Mouse (Mus musculus) olfactory bulb, adult 2 months (tissue): ENCODE results near the gene Ric8b.

Experiments
- CTCF ChIP-seq: fragments of 200-500 bp; IDR thresholded peaks from 2 replicates; pipeline ENCODE4 v1.5.1; 2012; ENCODE audit warnings: low read depth, mild to moderate bottlenecking, low read length, moderate library complexity; ENCODE audit not compliant: insufficient read depth
- POLR2A ChIP-seq: fragments of 200-500 bp; IDR thresholded peaks from 2 replicates; pipeline ENCODE4 v1.6.1; 2012; ENCODE audit warnings: mild to moderate bottlenecking, low read depth, low read length, moderate library complexity; ENCODE audit not compliant: insufficient read depth

DNA sequence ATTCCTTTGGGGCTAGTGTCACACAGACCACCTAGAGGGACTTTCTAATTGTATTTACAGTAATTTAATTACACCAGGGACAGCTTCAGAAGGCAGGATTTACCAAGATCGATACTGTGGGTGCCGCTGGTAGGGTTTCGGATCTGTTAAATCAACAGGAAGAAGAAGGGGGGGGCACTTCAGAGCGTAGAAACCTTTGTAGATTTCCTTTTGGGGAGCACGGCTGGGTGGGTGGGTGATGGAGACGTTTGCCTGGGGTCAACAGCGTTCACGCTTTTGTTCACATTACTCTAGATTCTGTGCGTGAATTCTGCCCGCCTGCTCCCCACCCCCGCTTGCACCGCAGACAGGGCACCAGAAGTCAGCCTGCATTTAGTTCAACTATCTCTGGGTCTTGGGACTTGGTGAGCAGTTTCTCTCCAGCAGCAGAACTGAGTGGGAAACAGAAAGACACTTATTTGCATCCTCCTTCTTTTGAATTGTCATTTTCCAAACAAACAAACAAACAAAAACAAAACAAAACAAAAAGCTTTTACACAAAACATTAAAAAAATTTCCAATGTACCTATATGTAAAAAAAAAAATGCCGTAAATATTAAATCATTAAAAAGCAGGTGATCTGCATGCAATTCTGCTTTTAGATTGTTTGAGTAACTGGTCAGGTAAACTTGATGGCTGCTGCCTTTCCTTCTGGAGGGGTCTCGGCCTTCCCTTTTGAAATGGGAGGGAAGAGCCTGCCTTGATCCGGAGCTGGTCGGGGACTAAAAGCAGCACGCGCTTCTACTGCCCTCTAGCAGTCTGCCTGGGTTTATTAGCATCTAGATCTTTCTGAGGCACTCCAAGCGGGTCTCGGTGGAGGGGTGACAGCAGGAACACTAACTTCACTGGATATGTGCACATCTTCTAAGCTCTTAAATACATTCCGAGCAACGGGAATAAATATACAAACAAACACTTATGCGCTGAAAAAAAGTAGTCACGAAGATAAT, 127.6 kb downstream of the Ric8b start:
- TF ChIP-seq POLR2A (no peak), CTCF (peak; percentile 55; the same call in 1 of the 2 replicates)
